Mouse (Mus musculus) liver, embryonic 14.5 days (tissue): Measurements from ENCODE around the gene Pdxk.

Source experiments
- CTCF ChIP-seq: IDR thresholded peaks from 2 replicates; pipeline ENCODE4 v1.5.1; 2016; ENCODE audit warnings: antibody characterized with exemption, low read depth, control low read depth
- EP300 ChIP-seq: IDR thresholded peaks from 2 replicates; pipeline ENCODE4 v1.6.1; 2016; ENCODE audit warnings: antibody characterized with exemption, low read depth

DNA sequence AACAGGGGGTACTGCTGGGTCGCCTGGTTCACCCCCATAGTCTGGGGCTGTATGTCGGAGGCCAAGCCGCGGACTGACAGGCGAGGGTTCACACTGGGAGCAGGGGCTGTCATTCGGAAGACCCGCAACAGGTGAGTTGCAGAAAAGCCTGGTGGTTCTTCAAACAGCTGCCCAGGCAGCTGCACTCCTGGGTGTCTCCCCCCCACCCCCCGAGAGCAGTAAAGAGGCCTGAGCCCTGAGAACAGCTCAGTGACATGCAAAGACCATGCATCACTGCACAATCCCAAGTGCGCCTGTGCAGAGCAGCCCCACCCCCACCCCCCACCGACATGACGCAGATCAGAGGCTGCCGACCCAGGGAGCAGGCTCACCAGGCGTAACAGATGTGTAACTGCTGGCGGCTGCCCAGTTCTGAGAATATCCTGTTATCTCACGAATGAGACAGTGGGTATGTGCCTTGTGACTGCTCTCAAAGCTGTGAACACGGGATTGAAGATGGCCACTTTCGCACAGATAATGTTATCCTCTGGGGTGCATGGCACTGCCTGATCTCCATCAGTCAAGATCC is 65.6 kb downstream of the Pdxk start:
- no peak for TF ChIP-seq CTCF
- peak; percentile 62 for TF ChIP-seq EP300
